Mouse (Mus musculus): Measurements from ENCODE around the gene Tmem181a.
A peak's percentile ranks its signal among the peaks of the same experiment; 100 is the strongest.
"Not testable (repeated sequence)": the region's sequence is repeated elsewhere in the genome, so short reads cannot be mapped to it uniquely, and the experiment has no call there.

The Tmem181a gene

GRCm38 (mm10) chr17:6305656-6306270 lies 49.1 kb downstream of the Tmem181a start:
- not testable (repeated sequence) for DNase-seq (ENCODE audit: low spot score)

- not testable (repeated sequence) for DNase-seq (ENCODE audit: low spot score)
These were observed 49.8 kb downstream of the Tmem181a start for GRCm38 (mm10) chr17:6306503-6306902.

GRCm38 (mm10) chr17:6311716-6312115 lies 55.1 kb downstream of the Tmem181a start:
- not testable (repeated sequence) for DNase-seq (ENCODE audit: low spot score)

GRCm38 (mm10) chr17:6312755-6313154 lies 56.1 kb downstream of the Tmem181a start:
- DNase-seq (ENCODE audit: low spot score): not testable (repeated sequence)

GRCm38 (mm10) chr17:6314493-6314892 lies 57.8 kb downstream of the Tmem181a start:
- not testable (repeated sequence) for DNase-seq (ENCODE audit: low spot score)

- not testable (repeated sequence) for DNase-seq (ENCODE audit: low spot score)
These were observed 59.0 kb downstream of the Tmem181a start for GRCm38 (mm10) chr17:6315706-6316105.

- DNase-seq (ENCODE audit: low spot score): not testable (repeated sequence)
These were observed 59.9 kb downstream of the Tmem181a start for GRCm38 (mm10) chr17:6316379-6317126.

GRCm38 (mm10) chr17:6317339-6317985 lies 60.8 kb downstream of the Tmem181a start, which contains the start of gene Dynlt1a:
Gene Dynlt1a (minus strand): TSS chr17:6317500.
- peak; percentile 90 for DNase-seq (ENCODE audit: low spot score)

- DNase-seq (ENCODE audit: low spot score): not testable (repeated sequence)
These were observed 64.6 kb downstream of the Tmem181a start for GRCm38 (mm10) chr17:6321081-6321777.

- not testable (repeated sequence) for DNase-seq (ENCODE audit: low spot score)
These were observed 65.1 kb downstream of the Tmem181a start for GRCm38 (mm10) chr17:6321778-6322101.

- DNase-seq (ENCODE audit: low spot score): not testable (repeated sequence)
These were observed 68.4 kb downstream of the Tmem181a start for GRCm38 (mm10) chr17:6325021-6325420.

GRCm38 (mm10) chr17:6325543-6325942 lies 68.9 kb downstream of the Tmem181a start:
- not testable (repeated sequence) for DNase-seq (ENCODE audit: low spot score)

GRCm38 (mm10) chr17:6327554-6327953 lies 70.9 kb downstream of the Tmem181a start:
- DNase-seq (ENCODE audit: low spot score): not testable (repeated sequence)

- DNase-seq (ENCODE audit: low spot score): not testable (repeated sequence)
These were observed 72.3 kb downstream of the Tmem181a start for GRCm38 (mm10) chr17:6328997-6329396.

- not testable (repeated sequence) for DNase-seq (ENCODE audit: low spot score)
These were observed 86.1 kb downstream of the Tmem181a start for GRCm38 (mm10) chr17:6342606-6343294.

GRCm38 (mm10) chr17:6355256-6355655 lies 98.6 kb downstream of the Tmem181a start:
- DNase-seq (ENCODE audit: low spot score): not testable (repeated sequence)

All from left cerebral cortex, adult 11 months (tissue).